Mouse (Mus musculus): ENCODE results near the gene Vmo1.

Gene Vmo1

GRCm38 (mm10) chr11:70520178-70520769 is 5.9 kb upstream of the Vmo1 start:
- in situ Hi-C loops (cut with MboI, MseI), result no loop called here

- in situ Hi-C loops (cut with MboI, MseI), result no loop called here
Measured at GRCm38 (mm10) chr11:70518923-70519322, 4.5 kb upstream of the Vmo1 start, which contains the start of gene Gltpd2. Gene Gltpd2, plus strand, starts transcription at chr11:70519196.

- in situ Hi-C loops (cut with MboI, MseI), result no loop called here
Measured at GRCm38 (mm10) chr11:70518436-70518835, 4.0 kb upstream of the Vmo1 start.

GRCm38 (mm10) chr11:70516352-70516751 is 1.9 kb upstream of the Vmo1 start:
- in situ Hi-C loops (cut with MboI, MseI), result no loop called here

GRCm38 (mm10) chr11:70513520-70513919 is 896 bp downstream of the Vmo1 start:
- in situ Hi-C loops (cut with MboI, MseI), result no loop called here

GRCm38 (mm10) chr11:70512709-70513342 is 1.6 kb downstream of the Vmo1 start:
- in situ Hi-C loops (cut with MboI, MseI), result no loop called here

GRCm38 (mm10) chr11:70511825-70512224 is 2.6 kb downstream of the Vmo1 start:
- in situ Hi-C loops (cut with MboI, MseI), result no loop called here

- in situ Hi-C loops (cut with MboI, MseI), result no loop called here
Measured at GRCm38 (mm10) chr11:70511242-70511641, 3.2 kb downstream of the Vmo1 start.

GRCm38 (mm10) chr11:70509753-70510564 is 4.5 kb downstream of the Vmo1 start:
- in situ Hi-C loops (cut with MboI, MseI), result loop anchor here (5.0 kb wide), 1 partner anchor 98 kb away; the partner anchor contains the start of gene Pelp1

- in situ Hi-C loops (cut with MboI, MseI), result loop anchor here (5.0 kb wide), 1 partner anchor 95 kb away; the partner anchor contains the start of gene Pelp1
Measured at GRCm38 (mm10) chr11:70506962-70507515, 7.4 kb downstream of the Vmo1 start.

GRCm38 (mm10) chr11:70506385-70506784 is 8.0 kb downstream of the Vmo1 start:
- in situ Hi-C loops (cut with MboI, MseI), result loop anchor here (5.0 kb wide), 1 partner anchor 94 kb away; the partner anchor contains the start of gene Pelp1

GRCm38 (mm10) chr11:70504970-70505369 is 9.4 kb downstream of the Vmo1 start, which contains the start of gene Tm4sf5:
Gene Tm4sf5, plus strand, starts transcription at chr11:70505244.
- in situ Hi-C loops (cut with MboI, MseI), result loop anchor here (5.0 kb wide), 2 partner anchors 73 to 93 kb away; partner anchors contain the start of genes Arrb2 and Pelp1

GRCm38 (mm10) chr11:70502018-70502417 is 12.4 kb downstream of the Vmo1 start:
- in situ Hi-C loops (cut with MboI, MseI), result loop anchor here (5.0 kb wide), 1 partner anchor 70 kb away; the partner anchor contains the start of gene Arrb2

GRCm38 (mm10) chr11:70500476-70500812 is 14.0 kb downstream of the Vmo1 start:
- in situ Hi-C loops (cut with MboI, MseI), result loop anchor here (5.0 kb wide), 1 partner anchor 68 kb away; the partner anchor contains the start of gene Arrb2

- in situ Hi-C loops (cut with MboI, MseI), result loop anchor here (5.0 kb wide), 1 partner anchor 68 kb away; the partner anchor contains the start of gene Arrb2
Measured at GRCm38 (mm10) chr11:70499566-70500475, 14.6 kb downstream of the Vmo1 start.

- in situ Hi-C loops (cut with MboI, MseI), result no loop called here
Measured at GRCm38 (mm10) chr11:70489684-70490083, 24.7 kb downstream of the Vmo1 start.

- in situ Hi-C loops (cut with MboI, MseI), result no loop called here
Measured at GRCm38 (mm10) chr11:70489138-70489537, 25.3 kb downstream of the Vmo1 start.

GRCm38 (mm10) chr11:70487816-70488215 is 26.6 kb downstream of the Vmo1 start:
- in situ Hi-C loops (cut with MboI, MseI), result no loop called here

- in situ Hi-C loops (cut with MboI, MseI), result no loop called here
Measured at GRCm38 (mm10) chr11:70485498-70485897, 28.9 kb downstream of the Vmo1 start.

- in situ Hi-C loops (cut with MboI, MseI), result no loop called here
Measured at GRCm38 (mm10) chr11:70474872-70475534, 39.4 kb downstream of the Vmo1 start.
